Mouse (Mus musculus) midbrain, embryonic 14.5 days (tissue): Measurements from ENCODE around the gene Map2k5. TPM values are rescaled to one million over a fixed set of nuclear protein-coding genes. Genes with fewer than 3 reads are reported as not detected.

Experiments used
- ATAC-seq: fragments of 200-750 bp; cut with Nextera tagmentation; 2 replicates; pipeline ENCODE4 v1.8.0; 2017; ENCODE audit warnings: moderate number of reproducible peaks, moderate library complexity; ENCODE audit not compliant: low FRiP score, low TSS enrichment
- DNase-seq: peaks from one replicate; pipeline ENCODE4 v3.0.0-alpha.2; 2015
- H3K27ac ChIP-seq: fragments of 300-500 bp; sonication (generic); replicated peaks from 2 replicates; pipeline ENCODE4 v1.5.1; 2014; ENCODE audit warnings: mild to moderate bottlenecking, low read depth, low read length, moderate library complexity
- H3K27me3 ChIP-seq: fragments of 300-500 bp; sonication (generic); 2 replicates; pipeline ENCODE4 v1.6.1; 2014; ENCODE audit warnings: low read length, control low read depth, mixed read lengths; ENCODE audit not compliant: control insufficient read depth, insufficient read depth
- H3K36me3 ChIP-seq: fragments of 300-500 bp; sonication (generic); 2 replicates; pipeline ENCODE4 v1.6.1; 2014; ENCODE audit warnings: low read length, control low read depth; ENCODE audit not compliant: control insufficient read depth, insufficient read depth
- H3K4me1 ChIP-seq: fragments of 300-500 bp; sonication (generic); 2 replicates; pipeline ENCODE4 v1.6.1; 2014; ENCODE audit warnings: mild to moderate bottlenecking, antibody characterized with exemption, low read length, control low read depth; ENCODE audit not compliant: control insufficient read depth, insufficient read depth
- H3K4me2 ChIP-seq: fragments of 300-500 bp; sonication (generic); 2 replicates; pipeline ENCODE4 v1.6.1; 2014; ENCODE audit warnings: mild to moderate bottlenecking, low read length, moderate library complexity
- H3K4me3 ChIP-seq: fragments of 300-500 bp; sonication (generic); replicated peaks from 2 replicates; pipeline ENCODE4 v1.5.1; 2014; ENCODE audit warnings: low read depth, low read length
- H3K9ac ChIP-seq: fragments of 300-500 bp; sonication (generic); replicated peaks from 2 replicates; pipeline ENCODE4 v1.6.1; 2014; ENCODE audit warnings: mild to moderate bottlenecking, low read length, moderate library complexity
- H3K9me3 ChIP-seq: fragments of 300-500 bp; sonication (generic); 2 replicates; pipeline ENCODE4 v1.6.1; 2016; ENCODE audit warnings: low read length, control low read depth, mixed read lengths; ENCODE audit not compliant: control insufficient read depth
- WGBS: fragments of 180-500 bp; shearing (Covaris S2); extraction: QIAGEN DNeasy Blood & Tissue Kit; methylation state at CpG from one replicate; pipeline ENCODE4 v1.1.7; 2014; 5-methylcytosine and 5-hydroxymethylcytosine counted together
- polyA plus RNA-seq: library from polyadenylated mRNA; unstranded; fragments of >200 nt; fragmentation: Nextera tagmentation; extraction: Ambion mirVana; gene quantifications from 2 replicates; pipeline ENCODE4 v1.2.1, GENCODE M21; 2014

Map2k5 gene
- polyA plus RNA-seq, 1 experiment from 2014 or later: 43.9 TPM

- no peak overlapping the region for H3K4me2 ChIP-seq
- peaks cover 11% of the 10 kb centered on the region; the same call in 1 of the 2 replicates for H3K4me1 ChIP-seq
- no peak overlapping the region for H3K9ac ChIP-seq
- 45% methylated on average over 8 of the region's 8 CpGs for WGBS
- ATAC-seq (no peak), DNase-seq (peak; percentile 37)
- H3K27ac ChIP-seq: no peak overlapping the region
- H3K27me3 ChIP-seq: no peaks in the 10 kb centered on the region
- H3K36me3 ChIP-seq: no peaks in the 10 kb centered on the region
- no peak overlapping the region for H3K4me3 ChIP-seq
- no peaks in the 10 kb centered on the region for H3K9me3 ChIP-seq
These were observed 136.5 kb downstream of the Map2k5 start for GRCm38 (mm10) chr9:63241241-63241640.

DNA sequence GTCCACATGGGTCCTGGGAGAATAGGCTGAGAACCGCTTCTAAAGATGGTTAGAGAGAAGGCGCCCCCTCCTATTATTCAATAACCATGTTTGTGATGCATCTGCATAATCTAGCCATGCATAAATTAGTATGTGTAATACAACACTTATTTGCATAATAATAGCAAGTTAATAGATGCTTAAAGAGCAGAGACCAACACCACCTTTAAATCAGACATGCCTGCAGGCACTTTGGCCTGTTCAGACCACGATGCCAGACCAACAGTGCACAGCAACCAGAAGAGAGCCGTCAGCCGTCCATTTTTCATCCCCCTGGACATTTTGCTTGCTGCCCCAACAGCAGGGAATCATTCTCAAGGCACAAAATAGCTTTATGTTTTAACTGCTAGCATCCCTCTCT lies 143.3 kb downstream of the Map2k5 start:
- 17% methylated on average over 5 of the region's 5 CpGs for WGBS
- no peaks in the 10 kb centered on the region for H3K36me3 ChIP-seq
- peaks cover 18% of the 10 kb centered on the region; the same call in 1 of the 2 replicates for H3K4me1 ChIP-seq
- H3K9me3 ChIP-seq: no peaks in the 10 kb centered on the region
- no peak overlapping the region for H3K4me3 ChIP-seq
- DNase-seq (peak; percentile 47), ATAC-seq (no peak)
- no peak overlapping the region for H3K27ac ChIP-seq
- no peak overlapping the region for H3K4me2 ChIP-seq
- H3K9ac ChIP-seq: no peak overlapping the region
- no peaks in the 10 kb centered on the region for H3K27me3 ChIP-seq

DNA sequence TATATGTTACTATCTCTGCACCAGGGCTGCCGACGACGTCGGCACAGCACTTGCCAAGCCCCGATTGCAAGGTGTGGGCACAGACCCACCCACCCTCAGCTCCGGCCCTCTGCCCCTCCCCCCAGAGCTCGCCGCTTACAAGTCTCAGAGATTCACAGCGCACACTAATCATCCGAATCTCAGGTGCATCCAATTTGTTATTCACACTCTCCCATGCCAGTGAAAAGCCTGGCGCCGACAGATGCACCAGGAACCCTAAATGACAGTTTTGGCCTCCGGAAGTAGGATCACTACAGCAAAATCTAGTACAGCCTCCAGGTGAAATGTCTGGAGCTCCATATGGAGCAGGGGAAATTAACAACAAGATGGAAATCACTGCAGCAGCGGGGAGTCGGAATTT lies 147.4 kb downstream of the Map2k5 start:
- 52% methylated on average over 15 of the region's 15 CpGs for WGBS
- DNase-seq: no peak
- Histone ChIP-seq H3K4me1 (peaks cover 13% of the 10 kb centered on the region; the same call in 1 of the 2 replicates), H3K4me3 (no peak overlapping the region), H3K36me3 (no peaks in the 10 kb centered on the region), H3K9me3 (no peaks in the 10 kb centered on the region), H3K27me3 (no peaks in the 10 kb centered on the region), H3K4me2 (no peak overlapping the region), H3K27ac (no peak overlapping the region), H3K9ac (no peak overlapping the region)
- ATAC-seq: no peak

GRCm38 (mm10) chr9:63229124-63229523 lies 148.6 kb downstream of the Map2k5 start:
- H3K36me3 ChIP-seq: no peaks in the 10 kb centered on the region
- H3K4me3 ChIP-seq: no peak overlapping the region
- H3K9ac ChIP-seq: no peak overlapping the region
- no peak overlapping the region for H3K4me2 ChIP-seq
- 88% methylated on average over 4 of the region's 4 CpGs for WGBS
- H3K27me3 ChIP-seq: no peaks in the 10 kb centered on the region
- no peak overlapping the region for H3K27ac ChIP-seq
- ATAC-seq (no peak), DNase-seq (no peak)
- H3K9me3 ChIP-seq: no peaks in the 10 kb centered on the region
- H3K4me1 ChIP-seq: 0 out of 2 replicates have a peak, but pooled peaks cover 2% of the 10 kb centered on the region

- no peaks in the 10 kb centered on the region for H3K27me3 ChIP-seq
- no peak overlapping the region for H3K4me3 ChIP-seq
- no peaks in the 10 kb centered on the region for H3K36me3 ChIP-seq
- H3K4me2 ChIP-seq: no peak overlapping the region
- no peak overlapping the region for H3K9ac ChIP-seq
- no peak overlapping the region for H3K27ac ChIP-seq
- no peak for ATAC-seq
- WGBS: 83% methylated on average over 6 of the region's 6 CpGs
- H3K4me1 ChIP-seq: no peaks in the 10 kb centered on the region
- no peaks in the 10 kb centered on the region for H3K9me3 ChIP-seq
- no peak for DNase-seq
These were observed 155.5 kb downstream of the Map2k5 start for GRCm38 (mm10) chr9:63222161-63222560.

DNA sequence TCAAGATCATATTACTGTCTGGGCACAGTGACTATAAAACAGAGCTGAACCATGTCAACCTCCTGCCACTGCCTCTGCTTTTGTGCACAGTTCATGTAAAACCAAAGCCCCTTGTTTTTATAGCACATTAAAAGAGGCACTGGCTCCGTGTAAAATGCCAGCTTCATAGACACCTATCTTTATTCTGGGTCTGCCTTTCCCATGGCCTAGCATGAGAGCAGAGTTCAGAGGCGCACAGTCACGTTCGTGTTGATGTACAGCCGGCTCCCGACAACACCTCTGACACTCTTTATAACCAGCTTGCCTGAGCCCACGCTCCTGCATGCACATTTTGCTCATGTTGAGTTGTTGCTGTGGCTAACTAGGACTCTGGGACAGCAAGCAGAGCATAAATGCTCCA lies 157.9 kb downstream of the Map2k5 start:
- H3K9me3 ChIP-seq: no peaks in the 10 kb centered on the region
- no peaks in the 10 kb centered on the region for H3K36me3 ChIP-seq
- peaks cover 7% of the 10 kb centered on the region for H3K4me1 ChIP-seq
- H3K27ac ChIP-seq: no peak overlapping the region
- ATAC-seq: no peak
- 87% methylated on average over 7 of the region's 7 CpGs for WGBS
- no peak overlapping the region for H3K9ac ChIP-seq
- H3K4me2 ChIP-seq: no peak overlapping the region
- H3K4me3 ChIP-seq: no peak overlapping the region
- H3K27me3 ChIP-seq: no peaks in the 10 kb centered on the region
- DNase-seq: no peak

GRCm38 (mm10) chr9:63215031-63215430 lies 162.7 kb downstream of the Map2k5 start:
- H3K4me3 ChIP-seq: no peak overlapping the region
- ATAC-seq: no peak
- H3K4me2 ChIP-seq: no peak overlapping the region
- no peaks in the 10 kb centered on the region for H3K36me3 ChIP-seq
- no peak for DNase-seq
- H3K9me3 ChIP-seq: no peaks in the 10 kb centered on the region
- no peaks in the 10 kb centered on the region for H3K27me3 ChIP-seq
- WGBS: 75% methylated on average over 2 of the region's 2 CpGs
- H3K27ac ChIP-seq: no peak overlapping the region
- peaks cover 7% of the 10 kb centered on the region for H3K4me1 ChIP-seq
- H3K9ac ChIP-seq: no peak overlapping the region

DNA sequence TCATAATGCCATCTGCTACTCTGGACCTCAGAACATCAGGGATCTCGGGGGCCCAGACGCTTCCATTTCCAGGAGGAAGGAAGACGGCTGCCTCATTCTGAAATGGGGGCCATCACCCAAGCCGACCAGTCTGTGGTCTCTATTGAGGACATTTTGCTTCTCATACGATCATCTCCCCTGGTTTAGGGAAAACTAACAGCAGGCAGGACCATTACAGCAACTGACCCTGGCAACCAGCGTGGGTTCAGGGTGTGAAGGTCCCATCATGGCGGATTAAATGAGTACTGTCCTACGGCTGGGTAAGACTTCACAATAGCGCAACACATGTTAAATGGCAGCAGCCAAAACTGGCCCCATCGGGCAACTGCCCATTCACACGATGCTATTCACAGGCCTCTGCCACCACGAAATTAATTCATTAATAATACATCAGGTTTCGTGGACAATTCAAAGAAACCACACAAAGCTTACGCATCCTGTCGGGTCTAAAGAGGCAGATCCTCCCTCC lies 170.9 kb downstream of the Map2k5 start:
- no peak overlapping the region for H3K4me3 ChIP-seq

GRCm38 (mm10) chr9:63203461-63203860 lies 174.2 kb downstream of the Map2k5 start:
- no peak overlapping the region for H3K4me2 ChIP-seq
- WGBS: 84% methylated on average over 3 of the region's 3 CpGs
- H3K27me3 ChIP-seq: no peaks in the 10 kb centered on the region
- H3K4me1 ChIP-seq: no peaks in the 10 kb centered on the region
- ATAC-seq (no peak), DNase-seq (no peak)
- H3K9ac ChIP-seq: no peak overlapping the region
- no peaks in the 10 kb centered on the region for H3K36me3 ChIP-seq
- no peaks in the 10 kb centered on the region for H3K9me3 ChIP-seq
- no peak overlapping the region for H3K27ac ChIP-seq
- no peak overlapping the region for H3K4me3 ChIP-seq

More for the DNA sequence above, 170.9 kb downstream of the Map2k5 start:
- Histone ChIP-seq H3K4me2 (no peak overlapping the region), H3K4me1 (no peaks in the 10 kb centered on the region), H3K9me3 (no peaks in the 10 kb centered on the region), H3K36me3 (no peaks in the 10 kb centered on the region), H3K27ac (no peak overlapping the region), H3K27me3 (no peaks in the 10 kb centered on the region), H3K9ac (no peak overlapping the region)
- 13% methylated on average over 15 of the region's 15 CpGs for WGBS
- DNase-seq (no peak), ATAC-seq (no peak)
